Mouse (Mus musculus) kidney, adult 9 months (tissue): ENCODE measurements around the gene Mthfd2.

Experiments used
- DNase-seq: peaks from one replicate; pipeline ENCODE4 v3.0.0; 2022

Gene Mthfd2

GRCm38 (mm10) chr6:83265653-83266052 is 60.1 kb downstream of the Mthfd2 start:
- no peak for DNase-seq

- DNase-seq: no peak
Measured at GRCm38 (mm10) chr6:83265253-83265652, 60.5 kb downstream of the Mthfd2 start.

- DNase-seq: no peak
Measured at GRCm38 (mm10) chr6:83264516-83264915, 61.2 kb downstream of the Mthfd2 start.
